Mouse (Mus musculus): Measurements from ENCODE around the gene Acan.

The Acan gene

DNA sequence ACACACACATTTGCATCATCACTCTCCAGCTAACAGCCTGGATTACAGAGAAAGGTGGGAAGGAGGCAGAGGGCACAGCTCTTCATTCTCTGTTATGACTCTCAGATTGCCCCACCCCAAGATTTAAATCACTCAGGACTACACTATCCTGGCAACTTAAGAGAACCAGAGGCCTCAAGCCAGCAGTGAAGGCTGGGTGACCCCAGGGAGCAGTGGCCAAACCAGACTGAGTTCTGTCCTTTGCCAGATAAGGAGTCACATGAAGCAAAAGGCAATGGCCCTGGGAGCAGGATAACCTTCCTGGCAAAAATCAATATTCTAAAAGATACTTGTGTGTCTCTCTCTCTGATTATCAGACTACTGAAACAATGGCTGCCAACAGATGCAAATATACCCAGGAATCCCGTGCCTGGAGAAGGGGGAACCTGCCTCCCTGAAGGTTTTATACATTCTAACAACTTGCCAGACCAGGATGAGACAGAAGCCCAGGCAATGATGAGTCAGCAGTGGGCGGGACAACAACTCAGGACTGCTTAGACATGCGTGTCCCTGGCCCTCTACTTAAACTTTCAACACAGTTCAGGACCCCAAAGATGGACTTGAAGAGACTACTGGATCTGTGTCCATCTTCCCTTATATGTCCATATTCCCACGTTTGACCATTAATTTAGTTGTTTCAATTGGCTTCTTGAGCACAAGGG is 86.8 kb downstream of the Acan start:
- DNase-seq, result no peak

- DNase-seq, result peak; percentile 89
Observed at GRCm38 (mm10) chr7:79140897-79141296, 87.6 kb downstream of the Acan start.

DNA sequence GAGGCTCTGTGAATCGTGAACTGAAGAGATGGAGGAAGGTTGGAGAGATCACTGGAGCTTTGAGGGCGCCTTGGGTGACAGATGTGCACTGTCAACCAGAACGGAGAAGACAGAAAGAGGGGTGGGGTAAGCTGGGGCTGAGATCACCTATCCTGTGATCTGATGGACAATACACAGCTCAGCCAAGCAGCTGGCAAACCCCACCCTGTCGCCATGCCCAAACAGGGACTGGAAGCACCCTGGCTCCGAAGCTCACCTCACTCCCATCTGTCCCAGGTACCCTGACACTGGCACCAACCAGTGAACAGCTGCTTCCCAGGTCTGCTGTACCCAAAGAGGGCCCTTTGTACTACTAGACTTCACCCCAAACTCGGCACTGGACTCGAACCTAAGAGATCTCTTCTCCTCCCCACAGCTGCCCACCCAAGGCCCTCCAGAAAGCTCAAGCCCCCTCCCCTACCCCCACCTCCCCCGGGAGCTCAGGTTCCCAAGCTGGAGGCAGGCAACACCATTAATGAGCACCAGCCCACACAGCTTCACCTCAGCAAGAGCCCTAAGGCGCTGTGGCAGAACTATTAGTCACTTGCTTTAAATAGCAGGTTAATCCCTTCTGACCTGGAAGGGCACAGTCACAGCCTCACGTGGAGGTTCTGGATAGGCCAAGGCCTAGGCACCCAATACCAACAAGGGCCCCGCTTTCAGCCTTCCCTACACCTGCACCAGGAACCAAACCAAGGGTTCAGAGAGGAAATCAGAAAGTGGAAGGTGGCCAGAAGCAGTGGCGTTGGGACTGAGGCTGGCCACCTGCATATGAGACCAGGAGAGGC is 93.9 kb downstream of the Acan start:
- no peak for DNase-seq

- peak; percentile 62 for DNase-seq
Observed at GRCm38 (mm10) chr7:79147931-79148653, 94.8 kb downstream of the Acan start.

DNA sequence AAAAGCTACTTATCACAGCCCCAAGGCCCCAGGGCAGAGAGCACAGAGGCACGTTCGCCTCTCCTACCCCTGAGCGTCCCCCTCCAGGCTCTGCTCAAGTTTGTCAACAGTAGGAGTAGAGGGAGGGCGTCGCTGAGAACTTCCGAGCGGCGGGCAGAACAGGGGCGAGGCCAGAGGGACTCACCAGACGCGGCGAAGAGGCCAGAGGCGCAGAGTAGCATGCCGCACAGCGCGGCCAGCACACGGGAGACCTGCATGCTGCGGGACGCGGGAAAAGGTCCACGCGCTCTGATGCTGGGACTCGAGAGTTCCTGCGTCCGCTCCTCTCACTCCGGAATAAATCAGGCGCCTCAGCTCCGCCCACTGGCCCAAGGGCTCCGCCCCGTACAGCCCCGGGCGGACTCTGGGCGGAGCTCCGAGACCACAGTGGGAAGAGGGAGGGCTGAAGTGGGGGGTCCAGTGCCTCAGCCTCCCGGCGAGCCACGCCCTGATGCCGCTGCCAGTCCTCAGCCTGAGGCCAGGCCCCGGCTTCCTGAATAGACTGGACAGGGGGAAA is 95.5 kb downstream of the Acan start, which contains the start of gene Mfge8:
Mfge8 (minus strand) TSS at position 350 of the 556 bp plus-strand sequence.
- DNase-seq, result peak; percentile 96

DNA sequence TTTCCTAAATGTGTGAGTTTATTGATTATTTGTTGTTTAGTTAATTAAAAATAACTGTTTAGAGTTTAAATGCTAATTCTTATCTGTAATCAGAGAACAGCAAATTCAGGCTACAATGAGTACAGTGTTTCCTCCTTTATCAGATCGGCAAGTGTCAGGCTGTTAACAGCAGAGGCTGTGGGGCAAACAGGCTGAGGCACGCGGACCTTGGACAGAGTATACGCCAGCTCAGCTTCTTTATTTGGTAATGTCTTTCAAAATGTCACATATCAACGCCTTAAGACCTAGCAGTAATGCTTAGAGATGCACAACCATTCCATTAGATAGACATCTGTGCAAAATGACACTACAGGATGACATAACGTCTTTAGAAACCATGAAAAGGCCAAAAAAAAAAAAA is 96.2 kb downstream of the Acan start:
- DNase-seq, result peak; percentile 36

- no peak for DNase-seq
Observed at GRCm38 (mm10) chr7:79159406-79159805, 106.1 kb downstream of the Acan start.
